ENCODE assay signal across 21 mouse cellular contexts in the genomic region with DNA sequence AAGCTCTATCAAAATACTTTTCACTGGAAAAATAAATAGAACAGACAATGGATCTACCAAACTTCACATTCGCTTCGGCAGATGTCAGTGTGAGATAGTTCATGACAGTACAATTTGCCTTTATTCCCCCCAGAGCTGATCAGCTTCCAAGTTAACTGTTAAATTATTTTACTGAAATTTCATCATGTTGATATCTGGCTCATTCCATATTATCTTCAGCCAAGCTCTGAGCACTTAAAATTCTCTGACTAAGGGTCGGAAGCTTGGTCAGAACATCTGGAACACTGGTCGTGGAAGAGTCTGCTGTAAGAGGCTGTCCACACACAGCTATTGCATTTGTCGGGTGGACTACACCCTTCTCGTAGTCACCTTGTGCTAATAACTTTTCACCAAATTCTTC.
DNase-seq lines count a peak whose midpoint lies in the region; TF ChIP-seq lines count a peak whose summit lies in the region.
"Had no signal": no experiment of that assay in that cellular context is flagged by ENCODE, and none has a peak within 500 bp of the region (broad histone marks: within the 10 kb centered on the region; RNA-seq: fewer than 3 reads in every experiment).

No protein-coding gene starts in this region.

- 86% methylated on average over 6 of the region's 6 CpGs for WGBS in heart, embryonic 10.5 days

- H3K4me1 ChIP-seq in heart, embryonic 10.5 days, result no peaks in the 10 kb centered on the region
- H3K4me1 ChIP-seq: forebrain, embryonic 10.5 days; forebrain, embryonic 13.5 days; heart, embryonic 15.5 days; hindbrain, embryonic 12.5 days; hindbrain, embryonic 15.5 days had no signal

- no peaks in the 10 kb centered on the region for H3K36me3 ChIP-seq in heart, embryonic 10.5 days
- H3K36me3 ChIP-seq: forebrain, embryonic 10.5 days; heart, embryonic 15.5 days; hindbrain, embryonic 12.5 days; hindbrain, embryonic 15.5 days had no signal

- peak; percentile 23 for TF ChIP-seq CTCF in layer of hippocampus, adult 2 months (conservative IDR thresholded peaks at IDR 0.05)

- H3K9me3 ChIP-seq in heart, embryonic 10.5 days, result no peaks in the 10 kb centered on the region
- H3K9me3 ChIP-seq: forebrain, embryonic 10.5 days; forebrain, embryonic 13.5 days; heart, embryonic 15.5 days; hindbrain, embryonic 12.5 days; hindbrain, embryonic 15.5 days had no signal

- H3K27ac ChIP-seq in heart, embryonic 10.5 days, result no peak overlapping the region
- H3K27ac ChIP-seq in layer of hippocampus, adult 2 months, result no peak overlapping the region
- H3K27ac ChIP-seq: forebrain, embryonic 10.5 days; forebrain, embryonic 13.5 days; gastrocnemius, adult 2 months; heart, adult 2 months; heart, embryonic 15.5 days; hindbrain, embryonic 12.5 days; hindbrain, embryonic 15.5 days had no signal

- DNase-seq in heart, adult 11 months, result peak; percentile 73
- DNase-seq in heart, embryonic 10.5 days (ENCODE audit: low spot score), result no peak
- no peak for DNase-seq in layer of hippocampus, adult 2 months (ENCODE audit: low spot score in 2 of 2)
- no peak for DNase-seq in layer of hippocampus, postnatal 25 days (ENCODE audit: extremely low spot score in 1 of 2, low spot score in 1 of 2)
- DNase-seq in lung, postnatal 25 days (ENCODE audit: low spot score), result peak; percentile 3
- DNase-seq in lung, postnatal 14 days, result no peak
- DNase-seq in left cerebral cortex, postnatal 4 days, result no peak
- DNase-seq: adrenal gland, postnatal 10 days; adrenal gland, postnatal 36 days; cerebellum, adult 18-20 months; cerebellum, adult 9-10 months; cerebellum, postnatal 14 days; gastrocnemius, adult 2 months; gastrocnemius, postnatal 14 days; heart, adult 2 months; heart, postnatal 14 days had no signal

- H3K27me3 ChIP-seq in heart, embryonic 10.5 days (ENCODE audit: insufficient read depth, poor library complexity, severe bottlenecking), result no peaks in the 10 kb centered on the region
- H3K27me3 ChIP-seq: forebrain, embryonic 13.5 days; heart, embryonic 15.5 days; hindbrain, embryonic 12.5 days; hindbrain, embryonic 15.5 days had no signal

- H3K4me3 ChIP-seq in heart, embryonic 10.5 days, result no peak overlapping the region
- H3K4me3 ChIP-seq in layer of hippocampus, adult 2 months, result no peak overlapping the region
- H3K4me3 ChIP-seq: forebrain, embryonic 10.5 days; forebrain, embryonic 13.5 days; gastrocnemius, adult 2 months; heart, adult 2 months; heart, embryonic 15.5 days; hindbrain, embryonic 12.5 days; hindbrain, embryonic 15.5 days had no signal

- intact Hi-C loops in left cerebral cortex, postnatal 4 days (cut with DNase I), result no loop called here

Comparison
In these comparisons a context has a peak if more than half of its experiments do, and no peak if none do; other contexts are left out.
1. DNase-seq: peak in heart, adult 11 months (single experiment) and lung, postnatal 25 days (single experiment); none in heart, embryonic 10.5 days (single experiment), layer of hippocampus, adult 2 months (0 of 2), layer of hippocampus, postnatal 25 days (0 of 2), lung, postnatal 14 days (single experiment) and left cerebral cortex, postnatal 4 days (single experiment).